Mouse (Mus musculus) B cell, adult 62 days (primary cell): ENCODE results near the gene Galnt10. TPM values are rescaled to one million over a fixed set of nuclear protein-coding genes. Genes with fewer than 3 reads are reported as not detected.

Source experiments
- total RNA-seq: library from RNA; stranded (reverse); gene quantifications from 4 replicates; pipeline ENCODE4 v1.2.4, GENCODE M21; 2023

The Galnt10 gene
- 25.0 to 31.4 TPM (median 26.5 TPM) in 4 replicates for total RNA-seq

GRCm38 (mm10) chr11:57645018-57645559, at the start of gene Galnt10:
Gene Galnt10, plus strand, starts transcription at chr11:57645442.

DNA sequence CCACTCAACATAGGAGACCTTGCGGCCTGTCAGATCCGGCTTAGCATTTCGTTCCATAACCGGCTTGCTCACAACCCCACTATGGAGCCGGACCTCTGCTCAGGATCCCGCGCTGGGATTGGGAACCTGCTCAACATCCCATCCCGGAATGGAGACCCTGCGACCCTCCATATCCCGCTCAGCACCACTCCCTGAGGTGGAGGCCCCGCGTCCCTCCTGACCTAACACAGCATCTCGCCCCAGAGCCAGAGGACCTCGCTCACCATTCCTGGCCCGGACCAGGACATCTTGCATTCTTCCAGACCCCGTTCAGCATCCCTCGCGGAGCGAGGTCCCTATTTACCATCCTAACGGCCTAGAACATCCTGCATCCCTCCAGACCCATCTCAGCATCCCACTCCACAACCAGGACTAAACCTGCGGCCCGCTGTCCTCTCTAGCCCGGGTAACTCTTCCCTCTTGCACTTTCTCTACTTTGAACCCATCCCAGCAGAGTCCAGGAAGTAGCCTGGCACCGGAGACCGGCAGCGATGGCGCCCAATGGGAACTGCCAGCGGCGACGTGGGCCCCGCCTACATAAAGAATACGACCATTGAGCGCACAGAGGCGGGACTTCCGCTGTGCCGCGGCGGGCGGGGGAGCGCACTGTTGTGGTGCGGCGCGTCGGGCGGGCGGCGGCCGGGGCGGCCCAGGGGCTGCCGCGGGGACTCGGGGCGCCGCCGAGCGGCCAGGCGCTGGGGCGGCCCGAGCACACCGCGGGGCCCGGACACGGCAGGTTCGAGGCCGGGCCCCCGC, 155.9 kb downstream of the Galnt10 start, which contains the start of gene Sap30l:
Gene Sap30l, plus strand, starts transcription at position 667 of the 795 bp plus-strand sequence.

DNA sequence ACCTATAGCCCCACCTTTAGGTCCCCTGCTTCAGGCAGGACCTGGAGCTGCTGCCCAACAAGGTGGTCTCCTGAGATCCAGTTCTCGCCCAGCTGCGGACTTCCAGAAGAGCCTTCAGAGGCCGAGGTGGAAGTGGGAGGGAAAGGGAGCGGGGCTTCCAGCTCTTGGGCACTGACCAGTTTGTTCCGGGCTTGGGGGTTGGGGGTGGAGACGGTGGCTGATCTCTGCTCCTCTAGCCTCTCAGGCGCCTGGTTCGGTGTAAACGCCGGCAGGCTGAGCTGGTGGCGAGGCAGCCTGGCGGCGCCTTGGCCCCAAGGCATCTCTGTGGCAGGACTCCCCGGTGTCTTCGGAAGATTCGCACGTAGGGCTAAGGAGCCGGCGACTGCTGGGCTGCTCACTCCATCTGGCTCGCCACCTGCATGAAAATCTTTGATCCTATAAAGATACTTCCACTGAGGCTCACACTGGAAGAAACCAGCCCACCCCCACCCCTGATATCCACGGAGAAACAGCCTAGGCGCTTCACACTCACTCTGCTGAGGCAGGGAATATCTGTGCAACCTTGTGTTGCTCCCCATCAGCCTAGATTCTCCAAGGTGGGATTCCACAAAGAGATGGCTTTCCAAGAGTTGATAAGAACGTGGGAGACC, 187.4 kb downstream of the Galnt10 start, which contains the start of gene Hand1:
Gene Hand1, minus strand, starts transcription at position 267 of the 650 bp plus-strand sequence.

Other genes starting within 250 kb of the Galnt10 start
- 46.3 to 57.9 TPM (median 50.2 TPM) in 4 replicates for gene Fam114a2, start 126.8 kb upstream of the Galnt10 start, total RNA-seq
- gene Mfap3, start 126.8 kb upstream of the Galnt10 start, total RNA-seq, result 24.1 to 33.3 TPM (median 28.5 TPM) in 4 replicates
- gene Sap30l, start 156.2 kb downstream of the Galnt10 start, total RNA-seq, result 19.8 to 25.9 TPM (median 22.3 TPM) in 4 replicates
- not detected in 4 replicates for gene Hand1, start 187.4 kb downstream of the Galnt10 start, total RNA-seq